Mouse (Mus musculus) cerebral cortex, adult 2 months (tissue): ENCODE data around the gene Gm4871.

Experiments used
- WGBS: fragments of 180-500 bp; shearing (Covaris S2); methylation state at CpG from one replicate; pipeline ENCODE4 v1.1.7; 2018; 5-methylcytosine and 5-hydroxymethylcytosine counted together

Gm4871 gene

GRCm38 (mm10) chr5:145032391-145032790 lies at the start of gene Gm4871:
Gene Gm4871 (minus strand): TSS chr5:145032754.
- 79% methylated on average over 5 of the region's 5 CpGs for WGBS

DNA sequence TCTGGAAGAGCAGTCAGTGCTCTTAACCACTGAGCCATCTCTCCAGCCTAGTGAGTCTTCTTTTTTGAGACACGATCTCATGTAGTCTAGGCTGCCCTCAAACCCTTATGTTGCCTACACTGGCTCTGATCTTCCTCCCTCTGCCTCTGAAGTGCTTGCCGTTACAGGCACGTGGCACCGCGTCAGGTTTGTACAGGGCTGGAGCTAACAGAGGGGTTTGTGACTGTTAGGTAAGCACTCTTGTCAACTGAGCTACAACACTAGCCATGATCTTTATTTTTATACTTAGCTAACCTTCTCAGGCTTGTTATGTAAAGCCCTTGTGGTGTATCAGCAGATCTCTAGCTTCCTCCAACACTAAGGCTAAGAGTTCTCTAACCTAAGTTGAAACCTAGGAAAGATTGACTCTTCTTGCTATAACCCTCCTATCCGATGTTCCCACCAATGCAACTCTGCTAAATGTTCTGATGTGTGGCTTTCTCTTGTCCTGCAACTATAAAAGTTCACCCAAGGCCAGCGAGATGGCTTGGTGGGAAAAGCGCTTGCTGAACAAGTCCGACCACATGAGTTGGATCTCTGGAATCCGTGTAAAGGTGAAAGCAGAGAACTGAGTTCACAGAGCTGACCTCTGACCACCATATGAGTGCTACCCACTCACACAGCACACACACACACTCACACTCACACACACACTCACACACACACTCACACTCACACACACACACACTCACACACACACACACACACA lies 49.5 kb upstream of the Gm4871 start:
- WGBS: 86% methylated on average over 10 of the region's 10 CpGs

GRCm38 (mm10) chr5:145075081-145075480 lies 42.5 kb upstream of the Gm4871 start:
- WGBS: 74% methylated on average over 3 of the region's 3 CpGs

GRCm38 (mm10) chr5:145071342-145071741 lies 38.8 kb upstream of the Gm4871 start:
- 59% methylated on average over 6 of the region's 6 CpGs for WGBS

DNA sequence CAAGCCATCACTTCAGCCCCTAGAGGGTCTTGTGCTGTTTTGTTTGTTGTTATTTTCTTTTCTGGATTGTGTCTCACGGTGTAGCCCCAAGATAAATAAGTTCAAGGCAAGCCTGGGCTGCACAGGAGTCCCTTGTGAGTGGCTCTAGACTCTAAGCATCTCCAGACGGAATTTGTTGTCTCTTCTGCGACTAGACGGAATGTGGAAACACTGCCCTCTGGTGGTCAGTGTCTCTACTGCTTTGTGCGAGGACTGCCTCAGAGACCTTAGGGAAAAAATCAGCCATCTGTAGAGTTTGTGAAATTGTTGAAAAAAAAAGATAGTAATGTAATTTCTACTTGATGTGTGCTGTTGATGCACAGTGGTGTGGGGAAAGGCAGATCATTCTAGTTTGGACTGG lies 37.2 kb upstream of the Gm4871 start:
- under 1% methylated on average over 5 of the region's 5 CpGs for WGBS

DNA sequence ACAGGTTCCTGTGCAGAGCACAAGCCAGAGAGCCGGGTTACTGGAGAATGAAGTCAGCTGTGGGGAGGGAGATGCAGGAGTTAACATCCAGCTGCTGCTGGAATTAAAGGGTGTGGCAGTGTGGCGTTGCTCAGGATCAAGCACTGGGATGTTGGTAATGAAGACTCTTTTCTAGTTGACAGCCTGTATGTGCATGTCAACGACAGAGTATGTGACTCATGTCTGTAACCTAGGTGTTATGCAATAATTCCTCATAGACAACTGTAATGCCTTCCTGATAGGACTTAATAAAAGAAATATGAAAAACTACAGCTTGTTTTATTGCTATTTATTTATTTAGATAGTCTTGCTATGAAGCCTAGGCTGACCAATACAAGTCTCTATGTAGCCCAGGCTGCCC lies 36.3 kb upstream of the Gm4871 start:
- WGBS: 57% methylated on average over 3 of the region's 3 CpGs

DNA sequence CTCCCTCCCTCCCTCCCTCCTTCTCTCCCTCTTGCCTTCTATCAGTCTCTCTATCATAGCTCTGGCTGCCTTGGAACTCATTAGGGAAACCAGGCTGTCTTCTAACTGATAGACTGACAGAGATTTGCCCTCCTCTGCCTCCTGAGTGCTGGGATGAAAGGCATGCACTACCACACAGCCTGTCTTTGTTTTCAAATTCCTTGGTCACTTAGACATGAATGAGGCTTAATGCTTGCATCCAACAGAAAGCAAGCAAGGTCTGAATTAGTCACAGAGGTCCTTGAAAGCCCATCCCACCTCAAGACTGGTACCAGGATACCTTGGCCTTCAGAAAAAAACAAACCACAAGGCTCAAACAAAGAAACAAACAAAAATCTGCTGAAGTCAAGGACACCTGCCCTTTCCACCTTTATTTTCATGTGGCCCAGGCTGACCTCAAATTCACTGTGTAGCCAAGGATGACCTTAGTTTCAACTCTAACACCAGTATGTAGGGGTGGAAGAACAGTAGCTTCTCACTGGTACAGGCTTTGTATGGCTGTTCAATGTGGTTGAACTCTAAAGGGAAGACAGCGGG lies 32.3 kb upstream of the Gm4871 start:
- WGBS: 94% methylated on average over 1 of the region's 1 CpGs

DNA sequence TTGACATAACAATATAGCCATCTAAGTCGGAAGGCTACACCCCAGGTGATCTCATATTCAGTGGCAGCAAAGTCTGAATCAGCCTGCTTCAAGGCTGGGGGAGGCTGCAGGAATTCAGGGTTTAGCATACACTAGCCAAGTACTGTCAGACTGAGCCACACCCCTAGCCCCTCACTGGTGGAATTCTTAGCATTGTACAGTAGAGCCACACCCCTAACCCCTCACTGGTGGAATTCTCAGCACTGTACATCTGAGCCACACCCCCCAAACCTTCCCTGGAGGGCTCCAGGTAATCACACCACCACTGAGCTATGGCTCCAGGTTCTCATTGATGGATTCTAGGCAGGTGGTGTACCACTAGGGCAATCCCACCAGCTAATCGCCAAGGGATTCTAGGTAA lies 27.0 kb upstream of the Gm4871 start:
- WGBS: 86% methylated on average over 2 of the region's 2 CpGs

GRCm38 (mm10) chr5:145058722-145059121 lies 26.2 kb upstream of the Gm4871 start:
- 86% methylated on average over 7 of the region's 7 CpGs for WGBS

GRCm38 (mm10) chr5:145057907-145058306 lies 25.4 kb upstream of the Gm4871 start:
- 54% methylated on average over 8 of the region's 8 CpGs for WGBS

GRCm38 (mm10) chr5:145054187-145054586 lies 21.6 kb upstream of the Gm4871 start:
- 83% methylated on average over 3 of the region's 3 CpGs for whole genome bisulfite sequencing

DNA sequence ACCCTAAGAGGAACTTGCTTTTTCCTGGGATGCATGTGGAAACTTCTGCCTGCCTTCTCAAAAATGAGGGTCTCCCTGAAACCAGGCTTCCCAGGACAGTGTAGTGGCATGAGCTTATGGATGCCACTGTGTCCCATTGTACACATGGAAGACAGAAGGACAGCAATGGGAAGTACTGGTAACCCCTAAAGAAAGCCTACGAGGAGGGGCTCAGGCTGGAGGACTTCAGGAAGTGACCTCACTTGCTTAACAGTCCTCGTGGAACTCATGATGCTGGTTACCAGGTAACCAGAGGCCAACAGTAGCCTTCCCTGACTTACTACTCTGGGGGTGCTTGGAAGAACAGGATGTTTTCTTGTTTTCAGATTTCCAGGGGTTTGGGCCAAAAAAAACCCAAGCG lies 10.1 kb upstream of the Gm4871 start, which contains the start of gene 1700018F24Rik:
TSS of gene 1700018F24Rik (plus strand) at position 301 of the 400 bp plus-strand sequence.
- WGBS: 69% methylated on average over 3 of the region's 3 CpGs

DNA sequence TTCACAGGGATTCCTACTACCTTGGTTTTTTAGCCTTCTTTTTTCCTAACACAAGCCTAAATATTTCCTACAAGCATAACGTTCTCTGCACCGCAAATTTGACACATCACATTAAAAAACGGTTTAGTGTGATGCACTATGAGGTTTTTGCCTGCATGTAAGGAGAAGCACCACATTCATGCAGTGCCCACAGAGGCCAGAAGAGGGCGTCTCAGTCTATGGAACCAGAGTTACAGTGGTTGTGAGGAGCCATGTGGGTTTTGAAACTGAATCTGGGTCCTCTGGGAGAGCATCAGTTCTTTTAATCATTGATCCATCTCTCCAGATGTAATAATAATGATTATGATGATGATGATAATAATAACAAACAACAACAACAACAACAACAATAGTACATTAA lies 9.1 kb upstream of the Gm4871 start:
- 53% methylated on average over 4 of the region's 4 CpGs for WGBS

DNA sequence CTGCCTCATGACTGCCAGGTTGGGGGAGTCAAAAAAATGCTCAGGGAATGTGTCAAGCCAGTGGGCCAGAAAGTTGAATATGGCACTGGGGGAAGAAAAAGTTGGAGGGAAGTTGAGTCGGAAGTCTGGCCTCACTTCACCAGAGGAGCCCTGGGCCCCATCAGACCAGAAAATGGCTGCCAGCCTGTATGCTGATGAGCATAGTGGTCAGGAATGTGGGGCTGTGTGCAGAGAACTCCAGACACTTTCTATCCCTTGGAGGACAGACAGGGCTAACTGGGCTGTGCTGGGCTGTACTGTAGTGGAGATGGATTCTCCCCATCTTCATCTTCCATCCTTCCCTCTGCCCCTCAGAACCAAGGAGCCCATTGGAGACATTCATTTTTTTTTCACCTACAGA lies 2.1 kb downstream of the Gm4871 start:
- WGBS: 77% methylated on average over 1 of the region's 1 CpGs

DNA sequence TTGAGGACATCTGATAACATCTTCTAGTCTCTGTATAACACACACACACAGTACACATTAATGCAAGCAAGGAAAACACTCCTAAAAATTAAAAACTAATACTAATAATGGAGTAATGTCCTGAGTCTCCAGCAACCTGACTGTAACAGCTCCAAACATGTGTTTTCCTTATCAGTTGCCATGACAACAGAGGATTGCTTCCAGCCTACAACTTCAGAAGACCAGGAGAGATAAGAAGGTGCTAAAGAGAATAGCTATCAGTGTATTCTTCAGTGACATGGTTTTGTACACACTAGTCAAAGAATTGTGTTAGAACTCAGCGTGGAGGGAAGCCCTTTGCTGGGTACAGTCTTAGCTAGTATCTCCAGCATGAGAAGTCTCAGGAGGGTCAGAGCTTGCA lies 11.8 kb downstream of the Gm4871 start:
- 88% methylated on average over 1 of the region's 1 CpGs for WGBS

DNA sequence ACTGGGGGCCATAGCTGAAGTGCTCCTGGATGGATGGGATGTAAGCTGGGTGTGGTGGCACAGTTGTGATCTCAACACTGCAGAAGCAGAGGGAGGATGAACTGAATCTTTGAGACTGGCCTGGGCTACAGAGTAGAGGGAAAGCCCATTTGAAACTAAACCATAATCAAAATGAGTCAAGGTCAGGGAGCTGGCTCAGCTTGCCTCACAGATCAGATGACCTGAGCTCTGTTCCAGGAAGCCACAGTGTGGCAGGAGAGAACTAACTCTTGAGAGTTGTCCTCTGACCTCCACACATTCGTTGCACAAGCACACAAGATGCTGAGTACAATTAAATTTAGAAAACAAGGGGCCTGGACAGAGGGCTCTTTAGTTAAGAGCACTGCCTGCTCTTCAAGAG lies 12.3 kb downstream of the Gm4871 start:
- WGBS: 53% methylated on average over 1 of the region's 1 CpGs

DNA sequence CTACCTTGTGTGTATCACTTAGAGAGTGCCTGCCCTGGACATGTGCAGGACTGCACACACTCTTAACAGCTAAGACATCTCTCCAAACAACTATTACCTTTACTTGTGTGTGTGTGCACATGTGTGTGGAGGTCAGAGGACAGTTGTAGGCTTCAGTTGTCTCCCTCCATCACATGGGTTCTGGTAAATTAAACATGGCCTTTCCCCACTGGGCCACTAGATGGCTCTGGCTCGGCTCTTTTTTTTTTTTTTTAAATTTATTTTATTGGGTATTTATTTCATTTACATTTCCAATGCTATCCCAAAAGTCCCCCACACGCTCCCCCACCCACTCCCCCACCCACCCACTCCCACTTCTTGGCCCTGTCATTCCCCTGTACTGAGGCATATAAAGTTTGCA lies 15.8 kb downstream of the Gm4871 start:
- 13% methylated on average over 2 of the region's 2 CpGs for WGBS

- 95% methylated on average over 1 of the region's 1 CpGs for WGBS
These were observed 18.3 kb downstream of the Gm4871 start for GRCm38 (mm10) chr5:145014278-145014677.

- 93% methylated on average over 15 of the region's 15 CpGs for WGBS
These were observed 23.5 kb downstream of the Gm4871 start for GRCm38 (mm10) chr5:145008878-145009659.

- 86% methylated on average over 6 of the region's 6 CpGs for WGBS
These were observed 27.0 kb downstream of the Gm4871 start for GRCm38 (mm10) chr5:145005596-145005995.

DNA sequence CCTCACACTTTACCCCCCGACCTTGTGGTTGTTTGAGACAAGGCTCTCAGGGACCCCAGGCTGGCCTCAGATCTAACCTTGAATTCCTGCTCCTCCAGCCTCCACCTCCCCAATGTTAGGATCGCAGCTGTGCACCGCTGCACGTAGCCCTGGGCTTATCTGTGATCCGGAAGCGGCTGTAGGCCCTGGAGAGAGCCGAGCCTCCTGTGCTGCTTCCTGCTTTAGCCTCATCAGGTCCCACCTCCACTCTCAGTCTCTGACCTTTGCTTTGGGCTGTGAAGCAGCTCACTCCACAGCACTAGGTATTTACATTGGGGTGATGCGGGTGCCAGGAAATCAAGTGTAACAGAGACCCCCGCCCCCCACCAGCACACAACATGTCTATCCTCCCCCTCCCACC lies 28.1 kb downstream of the Gm4871 start:
- WGBS: 90% methylated on average over 9 of the region's 9 CpGs

- WGBS: 91% methylated on average over 3 of the region's 3 CpGs
These were observed 29.2 kb downstream of the Gm4871 start for GRCm38 (mm10) chr5:145003362-145003761.

DNA sequence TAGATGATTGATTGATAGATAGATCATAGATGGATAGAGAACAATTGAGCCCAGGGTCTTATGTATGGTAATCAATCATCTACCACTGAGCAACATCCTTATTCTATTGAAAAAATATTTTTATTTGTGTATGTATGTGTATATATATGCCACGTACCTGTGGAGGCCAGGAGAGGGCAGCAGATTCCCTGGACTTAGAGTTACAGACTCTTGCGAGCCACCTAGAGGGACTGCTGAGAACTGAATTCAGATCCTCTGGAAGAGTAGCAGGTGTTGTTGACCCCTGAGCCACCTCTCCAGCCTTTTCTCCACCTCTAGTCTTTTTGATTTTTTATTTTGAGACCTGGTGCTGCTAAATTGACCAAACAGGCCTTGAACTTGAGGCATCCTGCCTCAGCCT lies 34.1 kb downstream of the Gm4871 start:
- WGBS: 69% methylated on average over 2 of the region's 2 CpGs
